Mouse (Mus musculus) lung, embryonic 16.5 days (tissue): Measurements from ENCODE around the gene Cdk19. TPM values are rescaled to one million over a fixed set of nuclear protein-coding genes. Genes with fewer than 3 reads are reported as not detected.

Experiments used
- ATAC-seq: fragments of 200-750 bp; cut with Nextera tagmentation; 2 replicates; pipeline ENCODE4 v1.8.0; 2017; ENCODE audit warnings: low read depth, mild to moderate bottlenecking, moderate library complexity
- H3K27ac ChIP-seq: fragments of 300-500 bp; sonication (generic); 2 replicates; pipeline ENCODE4 v1.5.1; 2014; ENCODE audit warnings: mild to moderate bottlenecking, control low read depth, low read length
- H3K27me3 ChIP-seq: fragments of 300-500 bp; sonication (generic); 2 replicates; pipeline ENCODE4 v1.6.1; 2014; ENCODE audit warnings: low read depth, low read length, mixed read lengths; ENCODE audit not compliant: control insufficient read depth, insufficient read depth
- H3K36me3 ChIP-seq: fragments of 300-500 bp; sonication (generic); 2 replicates; pipeline ENCODE4 v1.6.1; 2014; ENCODE audit warnings: low read length; ENCODE audit not compliant: control insufficient read depth, insufficient read depth
- H3K4me1 ChIP-seq: fragments of 300-500 bp; sonication (generic); replicated peaks from 2 replicates; pipeline ENCODE4 v1.6.1; 2014; ENCODE audit warnings: low read length, mixed read lengths; ENCODE audit not compliant: control insufficient read depth, insufficient read depth
- H3K4me2 ChIP-seq: fragments of 300-500 bp; sonication (generic); 2 replicates; pipeline ENCODE4 v1.6.1; 2014; ENCODE audit warnings: low read depth, low read length, control low read depth
- H3K4me3 ChIP-seq: fragments of 300-500 bp; sonication (generic); 2 replicates; pipeline ENCODE4 v1.5.1; 2014; ENCODE audit warnings: mild to moderate bottlenecking, low read length, control low read depth
- H3K9ac ChIP-seq: fragments of 300-500 bp; sonication (generic); 2 replicates; pipeline ENCODE4 v1.6.1; 2014; ENCODE audit warnings: low read length, control low read depth
- H3K9me3 ChIP-seq: fragments of 300-500 bp; sonication (generic); 2 replicates; pipeline ENCODE4 v1.6.1; 2016; ENCODE audit warnings: low read length; ENCODE audit not compliant: control insufficient read depth
- WGBS: fragments of 180-500 bp; shearing (Covaris S2); extraction: QIAGEN DNeasy Blood & Tissue Kit; methylation state at CpG from one replicate; pipeline ENCODE4 v1.1.7; 2014; 5-methylcytosine and 5-hydroxymethylcytosine counted together
- polyA plus RNA-seq: library from polyadenylated mRNA; unstranded; fragments of >200 nt; fragmentation: Nextera tagmentation; extraction: Ambion mirVana; gene quantifications from 2 replicates; pipeline ENCODE4 v1.2.1, GENCODE M21; 2015

Cdk19 gene
- polyA plus RNA-seq, 1 experiment from 2014 or later, result 9.8 TPM

GRCm38 (mm10) chr10:40450171-40450570 lies 110.8 kb downstream of the Cdk19 start:
- ATAC-seq, result no peak
- no peak overlapping the region for H3K4me3 ChIP-seq
- no peak overlapping the region for H3K27ac ChIP-seq
- H3K4me2 ChIP-seq, result no peak overlapping the region
- peaks cover 9% of the 10 kb centered on the region for H3K4me1 ChIP-seq
- WGBS, result 92% methylated on average over 4 of the region's 4 CpGs
- no peaks in the 10 kb centered on the region for H3K36me3 ChIP-seq
- no peaks in the 10 kb centered on the region for H3K9me3 ChIP-seq
- H3K27me3 ChIP-seq, result no peaks in the 10 kb centered on the region
- H3K9ac ChIP-seq, result no peak overlapping the region

GRCm38 (mm10) chr10:40457116-40457515 lies 117.8 kb downstream of the Cdk19 start:
- H3K9me3 ChIP-seq, result no peaks in the 10 kb centered on the region
- H3K4me1 ChIP-seq, result no peaks in the 10 kb centered on the region; the same call in 1 of the 2 replicates
- WGBS, result 77% methylated on average over 1 of the region's 1 CpGs
- H3K36me3 ChIP-seq, result peaks cover 2% of the 10 kb centered on the region; the same call in 1 of the 2 replicates
- H3K4me3 ChIP-seq, result no peak overlapping the region
- H3K9ac ChIP-seq, result no peak overlapping the region
- no peak for ATAC-seq
- H3K27me3 ChIP-seq, result no peaks in the 10 kb centered on the region
- H3K27ac ChIP-seq, result no peak overlapping the region
- H3K4me2 ChIP-seq, result no peak overlapping the region

GRCm38 (mm10) chr10:40459141-40459540 lies 119.8 kb downstream of the Cdk19 start:
- Histone ChIP-seq H3K36me3 (peaks cover 2% of the 10 kb centered on the region; the same call in 1 of the 2 replicates), H3K4me1 (no peaks in the 10 kb centered on the region; the same call in 1 of the 2 replicates), H3K27me3 (no peaks in the 10 kb centered on the region), H3K9ac (no peak overlapping the region), H3K4me2 (no peak overlapping the region), H3K27ac (no peak overlapping the region), H3K9me3 (no peaks in the 10 kb centered on the region), H3K4me3 (no peak overlapping the region)
- no peak for ATAC-seq
- WGBS, result 89% methylated on average over 17 of the region's 17 CpGs

GRCm38 (mm10) chr10:40461362-40461761 lies 122.0 kb downstream of the Cdk19 start:
- Histone ChIP-seq H3K4me2 (no peak overlapping the region), H3K4me1 (no peaks in the 10 kb centered on the region; the same call in 1 of the 2 replicates), H3K9ac (no peak overlapping the region), H3K4me3 (no peak overlapping the region), H3K36me3 (peaks cover 2% of the 10 kb centered on the region; the same call in 1 of the 2 replicates), H3K27me3 (no peaks in the 10 kb centered on the region), H3K27ac (no peak overlapping the region), H3K9me3 (no peaks in the 10 kb centered on the region)
- ATAC-seq, result no peak
- WGBS, result 88% methylated on average over 6 of the region's 6 CpGs

GRCm38 (mm10) chr10:40462257-40462656 lies 122.9 kb downstream of the Cdk19 start:
- ATAC-seq, result no peak
- 55% methylated on average over 3 of the region's 3 CpGs for WGBS
- H3K36me3 ChIP-seq, result peaks cover 2% of the 10 kb centered on the region; the same call in 1 of the 2 replicates
- H3K4me3 ChIP-seq, result no peak overlapping the region
- 0 out of 2 replicates have a peak, but pooled peaks cover 2% of the 10 kb centered on the region for H3K4me1 ChIP-seq
- no peaks in the 10 kb centered on the region for H3K27me3 ChIP-seq
- H3K9me3 ChIP-seq, result no peaks in the 10 kb centered on the region
- no peak overlapping the region for H3K9ac ChIP-seq
- no peak overlapping the region for H3K27ac ChIP-seq
- no peak overlapping the region for H3K4me2 ChIP-seq

- no peaks in the 10 kb centered on the region for H3K27me3 ChIP-seq
- peak overlapping the region; percentile 87 for H3K27ac ChIP-seq
- H3K4me2 ChIP-seq, result no peak overlapping the region
- H3K36me3 ChIP-seq, result no peaks in the 10 kb centered on the region
- no peak overlapping the region for H3K4me3 ChIP-seq
- H3K9me3 ChIP-seq, result no peaks in the 10 kb centered on the region
- H3K9ac ChIP-seq, result no peak overlapping the region
- peak; percentile 97 for ATAC-seq
- 53% methylated on average over 8 of the region's 8 CpGs for WGBS
- peaks cover 6% of the 10 kb centered on the region; the same call in 1 of the 2 replicates for H3K4me1 ChIP-seq
These were observed 128.0 kb downstream of the Cdk19 start for GRCm38 (mm10) chr10:40467174-40467911.

- Histone ChIP-seq H3K4me2 (0 out of 2 replicates have a peak overlapping the region, but pooled peaks have one; percentile 5), H3K27ac (peak overlapping the region; percentile 87), H3K4me3 (no peak overlapping the region), H3K9me3 (no peaks in the 10 kb centered on the region), H3K27me3 (no peaks in the 10 kb centered on the region), H3K9ac (no peak overlapping the region), H3K36me3 (0 out of 2 replicates have a peak, but pooled peaks cover 3% of the 10 kb centered on the region), H3K4me1 (peaks cover 6% of the 10 kb centered on the region; the same call in 1 of the 2 replicates)
- 60% methylated on average over 1 of the region's 1 CpGs for WGBS
- ATAC-seq, result peak; percentile 72
These were observed 128.5 kb downstream of the Cdk19 start for GRCm38 (mm10) chr10:40467912-40468254.

- H3K9me3 ChIP-seq, result no peaks in the 10 kb centered on the region
These were observed 129.8 kb downstream of the Cdk19 start for GRCm38 (mm10) chr10:40469145-40469544.

GRCm38 (mm10) chr10:40476535-40477285 lies 137.3 kb downstream of the Cdk19 start:
- Histone ChIP-seq H3K4me1 (peaks cover 19% of the 10 kb centered on the region), H3K9me3 (no peaks in the 10 kb centered on the region), H3K4me2 (peak overlapping the region; percentile 31), H3K36me3 (peaks cover 5% of the 10 kb centered on the region; the same call in 1 of the 2 replicates), H3K4me3 (no peak overlapping the region), H3K27ac (peak overlapping the region; percentile 78), H3K27me3 (no peaks in the 10 kb centered on the region), H3K9ac (no peak overlapping the region)
- ATAC-seq, result peak; percentile 89
- 47% methylated on average over 5 of the region's 5 CpGs for WGBS

More at GRCm38 (mm10) chr10:40469145-40469544, 129.8 kb downstream of the Cdk19 start:
- Histone ChIP-seq H3K36me3 (0 out of 2 replicates have a peak, but pooled peaks cover 3% of the 10 kb centered on the region), H3K4me1 (peaks cover 6% of the 10 kb centered on the region; the same call in 1 of the 2 replicates), H3K4me3 (no peak overlapping the region), H3K9ac (no peak overlapping the region), H3K4me2 (no peak overlapping the region), H3K27ac (no peak overlapping the region), H3K27me3 (no peaks in the 10 kb centered on the region)
- no peak for ATAC-seq
- 66% methylated on average over 2 of the region's 2 CpGs for WGBS
